Comparison of ENCODE assay signal across 15 mouse cellular contexts in the genomic region with DNA sequence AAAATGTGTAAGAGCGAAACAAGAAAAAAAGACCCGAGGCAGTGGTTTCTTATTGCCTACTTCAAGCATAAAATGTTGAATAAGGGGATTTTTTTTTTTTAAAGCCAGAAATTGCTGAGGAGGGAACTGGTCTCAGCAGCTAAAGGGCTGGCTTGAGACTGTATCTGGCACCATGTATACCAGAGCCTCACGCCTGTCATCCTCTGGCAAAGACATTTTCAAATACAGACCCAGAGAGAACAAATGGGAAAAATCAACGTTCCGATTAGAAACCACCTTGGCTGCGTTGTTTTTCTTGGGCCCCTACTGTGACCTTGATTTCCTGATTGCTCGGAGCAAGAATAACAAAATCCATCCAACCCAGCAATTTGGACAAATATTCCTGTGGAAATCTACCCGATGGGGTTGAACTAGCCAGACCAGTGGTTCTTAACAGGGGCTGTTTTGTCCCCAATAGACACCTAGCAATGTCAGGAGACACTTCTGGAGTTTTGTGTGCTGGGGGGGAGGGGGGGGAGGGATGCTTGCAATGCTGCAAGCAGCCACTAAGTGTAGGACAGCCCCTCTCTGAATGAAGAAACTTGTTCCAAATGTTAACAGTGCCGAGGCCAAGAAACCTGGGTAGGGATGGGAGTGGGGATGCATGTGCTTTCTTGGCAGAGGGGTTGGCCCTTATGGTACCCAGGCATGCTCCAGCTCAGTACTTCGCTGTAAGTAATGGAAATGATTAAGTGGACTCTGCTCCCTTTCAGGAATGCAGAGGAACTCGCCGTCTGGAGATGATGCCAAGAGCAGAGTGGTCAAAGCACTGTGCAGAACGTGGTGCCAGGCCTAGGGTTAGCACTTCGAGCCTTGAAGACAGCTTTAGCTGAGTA.
A peak's percentile ranks its signal among the peaks of the same experiment; 100 is the strongest.
DNase-seq lines count a peak whose midpoint lies in the region; ATAC-seq and TF ChIP-seq lines count a peak whose summit lies in the region.
"Had no signal": no experiment of that assay in that cellular context is flagged by ENCODE, and none has a peak within 500 bp of the region (broad histone marks: within the 10 kb centered on the region; RNA-seq: fewer than 3 reads in every experiment).

No protein-coding gene starts in this region.

- no peak overlapping the region for H3K27ac ChIP-seq in hindbrain, postnatal 0 days
- no peak overlapping the region for H3K27ac ChIP-seq in hindbrain, embryonic 13.5 days
- H3K27ac ChIP-seq: gastrocnemius, adult 2 months had no signal

- TF ChIP-seq CTCF in hindbrain, postnatal 0 days (IDR thresholded peaks at IDR 0.05; ENCODE audit: low read depth) = no peak

- no peak overlapping the region for H3K4me3 ChIP-seq in hindbrain, postnatal 0 days (ENCODE audit: low read length)
- no peak overlapping the region for H3K4me3 ChIP-seq in hindbrain, embryonic 13.5 days
- H3K4me3 ChIP-seq: gastrocnemius, adult 2 months; myocyte had no signal

- no peaks in the 10 kb centered on the region for H3K9me3 ChIP-seq in hindbrain, postnatal 0 days (ENCODE audit: low read length)
- no peaks in the 10 kb centered on the region for H3K9me3 ChIP-seq in hindbrain, embryonic 13.5 days

- no peak overlapping the region for H3K4me2 ChIP-seq in hindbrain, postnatal 0 days (ENCODE audit: low read depth, low read length)
- no peak overlapping the region for H3K4me2 ChIP-seq in hindbrain, embryonic 13.5 days

- WGBS in hindbrain, postnatal 0 days = 72% methylated on average over 14 of the region's 14 CpGs
- 84% methylated on average over 14 of the region's 14 CpGs for WGBS in hindbrain, embryonic 13.5 days

- no peak overlapping the region for H3K9ac ChIP-seq in hindbrain, postnatal 0 days (replicated peaks; ENCODE audit: low read length)
- no peak overlapping the region for H3K9ac ChIP-seq in hindbrain, embryonic 13.5 days

- H3K27me3 ChIP-seq in hindbrain, postnatal 0 days (ENCODE audit: insufficient read depth, low read length) = no peaks in the 10 kb centered on the region
- H3K27me3 ChIP-seq in hindbrain, embryonic 13.5 days = no peaks in the 10 kb centered on the region

- no peaks in the 10 kb centered on the region for H3K4me1 ChIP-seq in hindbrain, postnatal 0 days (ENCODE audit: insufficient read depth, low read length)
- H3K4me1 ChIP-seq in hindbrain, embryonic 13.5 days (replicated peaks) = peaks cover 8% of the 10 kb centered on the region

- intact Hi-C loops in left cerebral cortex, postnatal 4 days (cut with DNase I) = no loop called here

- ATAC-seq in hindbrain, postnatal 0 days = 0 out of 2 replicates have a peak, but pooled peaks have one; percentile 18
- no peak for ATAC-seq in hindbrain, embryonic 13.5 days (ENCODE audit: low FRiP score)
- ATAC-seq: intestine, embryonic 16.5 days; lung, postnatal 0 days had no signal

- DNase-seq in embryo, embryonic 10.5 days (ENCODE audit: low spot score) = peak; percentile 10
- no peak for DNase-seq in embryo, embryonic 9.5 days (ENCODE audit: extremely low spot score)
- DNase-seq in hindbrain, postnatal 0 days (ENCODE audit: low spot score) = peak; percentile 30
- DNase-seq in spleen, postnatal 4 days (ENCODE audit: low spot score in 2 of 2) = peak; percentile 6 to 27
- DNase-seq in spleen, postnatal 14 days (ENCODE audit: low spot score in 2 of 2) = no peak
- no peak for DNase-seq in adrenal gland, postnatal 14 days
- no peak for DNase-seq in left cerebral cortex, postnatal 4 days
- DNase-seq: adrenal gland, adult 8-10 months; cerebellum, postnatal 36 days; gastrocnemius, adult 2 months; right cerebral cortex, postnatal 4 days had no signal

- H3K36me3 ChIP-seq in hindbrain, postnatal 0 days (ENCODE audit: insufficient read depth, low read length) = no peaks in the 10 kb centered on the region
- H3K36me3 ChIP-seq in hindbrain, embryonic 13.5 days = no peaks in the 10 kb centered on the region

Comparison
In these comparisons a context has a peak if more than half of its experiments do, and no peak if none do; other contexts are left out.
1. DNase-seq: peak in embryo, embryonic 10.5 days (single experiment), hindbrain, postnatal 0 days (single experiment) and spleen, postnatal 4 days (2 of 2); none in embryo, embryonic 9.5 days (single experiment), spleen, postnatal 14 days (0 of 2), adrenal gland, postnatal 14 days (single experiment) and left cerebral cortex, postnatal 4 days (single experiment).